Mouse (Mus musculus): ENCODE measurements around the gene Scaf1.

- TF ChIP-seq CTCF (IDR thresholded peaks at IDR 0.05; ENCODE audit: borderline replicate concordance, extremely low read depth, insufficient read depth, insufficient read length), result no peak
- no peak for TF ChIP-seq POLR2A (IDR thresholded peaks at IDR 0.05; ENCODE audit: borderline replicate concordance, extremely low read depth, insufficient read depth, insufficient read length, poor library complexity, severe bottlenecking)
Observed at GRCm38 (mm10) chr7:44959874-44960511, 56.2 kb downstream of the Scaf1 start.
